In the genomic region with DNA sequence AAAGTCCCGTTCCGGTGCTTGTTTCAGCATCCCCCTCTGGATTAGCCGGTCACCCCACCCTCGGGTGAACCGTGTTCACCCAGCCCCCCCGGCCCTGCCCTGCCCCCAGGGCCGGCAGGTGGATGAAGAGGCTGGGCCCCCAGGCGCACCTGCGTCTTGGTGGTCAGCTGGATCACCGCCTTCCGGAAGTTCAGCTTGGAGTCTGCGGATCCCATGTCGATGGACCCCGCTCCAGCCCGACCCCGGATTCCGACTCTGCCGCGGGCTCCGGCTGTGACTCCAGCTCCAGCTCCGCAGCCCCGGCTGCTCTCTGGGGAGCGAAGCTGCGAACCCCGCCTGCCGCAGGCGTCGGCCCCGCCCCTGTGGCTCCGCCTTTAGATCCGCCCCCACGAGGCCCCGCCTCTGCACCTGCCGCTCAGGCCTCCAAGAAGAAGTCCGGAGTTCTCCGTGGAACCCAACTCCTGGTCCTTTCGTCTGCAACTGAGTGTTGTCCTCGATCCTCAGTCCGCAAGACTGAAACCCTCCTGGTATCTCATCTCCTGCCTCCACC, we compare ENCODE assay signal across 8 mouse cellular contexts. TPM values are rescaled to one million over a fixed set of nuclear protein-coding genes. Genes with fewer than 3 reads are reported as not detected.
DNase-seq lines count a peak whose midpoint lies in the region; ATAC-seq and TF ChIP-seq lines count a peak whose summit lies in the region.

TSS of gene Hid1 (minus strand) at position 362 of the 550 bp plus-strand sequence.

- H3K9me3 ChIP-seq in ES-Bruce4 (replicated peaks; ENCODE audit: control insufficient read depth, insufficient read depth, low read length, poor library complexity, severe bottlenecking), result no peaks in the 10 kb centered on the region
- no peaks in the 10 kb centered on the region for H3K9me3 ChIP-seq in forebrain, embryonic 11.5 days (ENCODE audit: control insufficient read depth, low read length)
- no peaks in the 10 kb centered on the region for H3K9me3 ChIP-seq in heart, postnatal 0 days (replicated peaks; ENCODE audit: control insufficient read depth, low read length)
- no peaks in the 10 kb centered on the region for H3K9me3 ChIP-seq in liver, embryonic 15.5 days (replicated peaks)
- no peaks in the 10 kb centered on the region for H3K9me3 ChIP-seq in neural tube, embryonic 12.5 days

- H3K4me1 ChIP-seq in ES-Bruce4 (ENCODE audit: control insufficient read depth, insufficient read depth, low read length), result no peaks in the 10 kb centered on the region
- peaks cover 3% of the 10 kb centered on the region; the same call in 1 of the 2 replicates for H3K4me1 ChIP-seq in forebrain, embryonic 11.5 days (replicated peaks; ENCODE audit: control insufficient read depth, insufficient read depth, low read length)
- H3K4me1 ChIP-seq in heart, postnatal 0 days (ENCODE audit: control insufficient read depth, insufficient read depth), result peaks cover 18% of the 10 kb centered on the region
- peaks cover 12% of the 10 kb centered on the region for H3K4me1 ChIP-seq in liver, embryonic 15.5 days (replicated peaks)
- H3K4me1 ChIP-seq in neural tube, embryonic 12.5 days, result peaks cover 20% of the 10 kb centered on the region
- H3K4me1 ChIP-seq in testis, adult 2 months (ENCODE audit: control insufficient read depth, insufficient read depth, low read length), result peaks cover 12% of the 10 kb centered on the region

- TF ChIP-seq POLR2A in ES-Bruce4 (IDR thresholded peaks at IDR 0.05; ENCODE audit: insufficient read depth, low read length), result peak; percentile 20
- no peak for TF ChIP-seq POLR2A in testis, adult 2 months (IDR thresholded peaks at IDR 0.05; ENCODE audit: control insufficient read depth, low read depth, low read length)

- peak within 1 kb of the TSS; percentile 91 for H3K4me3 ChIP-seq in ES-Bruce4 (ENCODE audit: low read depth, low read length)
- peak within 1 kb of the TSS; percentile 66 for H3K4me3 ChIP-seq in forebrain, embryonic 11.5 days (ENCODE audit: low read depth, low read length)
- peak within 1 kb of the TSS; percentile 68 for H3K4me3 ChIP-seq in heart, postnatal 0 days (ENCODE audit: low read depth, low read length)
- H3K4me3 ChIP-seq in liver, embryonic 15.5 days (replicated peaks), result peak within 1 kb of the TSS; percentile 48
- H3K4me3 ChIP-seq in neural tube, embryonic 12.5 days, result peak within 1 kb of the TSS; percentile 62
- H3K4me3 ChIP-seq in testis, adult 2 months (ENCODE audit: control insufficient read depth, low read depth, low read length), result peak within 1 kb of the TSS; percentile 79

- H3K4me2 ChIP-seq in forebrain, embryonic 11.5 days (ENCODE audit: low read depth, low read length, severe bottlenecking), result peak within 1 kb of the TSS; percentile 98
- peak within 1 kb of the TSS; percentile 96 for H3K4me2 ChIP-seq in heart, postnatal 0 days (ENCODE audit: low read depth, low read length)
- H3K4me2 ChIP-seq in liver, embryonic 15.5 days, result peak within 1 kb of the TSS; percentile 69
- peak within 1 kb of the TSS; percentile 93 for H3K4me2 ChIP-seq in neural tube, embryonic 12.5 days (replicated peaks)

- no peak within 1 kb of the TSS for H3K27ac ChIP-seq in ES-Bruce4 (ENCODE audit: insufficient read depth, low read length)
- peak within 1 kb of the TSS; percentile 4; the same call in 1 of the 2 replicates for H3K27ac ChIP-seq in forebrain, embryonic 11.5 days (ENCODE audit: low read depth, low read length)
- no peak within 1 kb of the TSS for H3K27ac ChIP-seq in heart, postnatal 0 days (ENCODE audit: low read depth)
- H3K27ac ChIP-seq in liver, embryonic 15.5 days (replicated peaks), result no peak within 1 kb of the TSS
- H3K27ac ChIP-seq in neural tube, embryonic 12.5 days, result peak within 1 kb of the TSS; percentile 68; the same call in 1 of the 2 replicates
- no peak within 1 kb of the TSS for H3K27ac ChIP-seq in testis, adult 2 months (ENCODE audit: control insufficient read depth, insufficient read depth, low read depth, low read length)

- TF ChIP-seq EP300 in ES-Bruce4 (IDR thresholded peaks at IDR 0.05; ENCODE audit: insufficient read depth, low read depth, low read length), result no peak
- TF ChIP-seq EP300 in heart, postnatal 0 days (IDR thresholded peaks at IDR 0.05; ENCODE audit: low read depth), result no peak

- under 1% methylated on average over 38 of the region's 39 CpGs for whole genome bisulfite sequencing in forebrain, embryonic 11.5 days
- WGBS in heart, postnatal 0 days, result under 1% methylated on average over 37 of the region's 39 CpGs
- under 1% methylated on average over 39 of the region's 39 CpGs for WGBS in liver, embryonic 15.5 days (ENCODE audit: insufficient replicate concordance)
- under 1% methylated on average over 39 of the region's 39 CpGs for WGBS in neural tube, embryonic 12.5 days

- peak; percentile 80 for ATAC-seq in forebrain, embryonic 11.5 days (replicated peaks; ENCODE audit: low FRiP score)
- ATAC-seq in heart, postnatal 0 days (ENCODE audit: insufficient read depth, low read depth), result peak; percentile 61
- ATAC-seq in liver, embryonic 15.5 days (ENCODE audit: insufficient read depth), result 0 out of 2 replicates have a peak, but pooled peaks have one; percentile 37
- peak; percentile 75 for ATAC-seq in neural tube, embryonic 12.5 days (ENCODE audit: low FRiP score, low read depth)

- H3K36me3 ChIP-seq in ES-Bruce4 (ENCODE audit: control insufficient read depth, insufficient read depth, low read length, poor library complexity, severe bottlenecking), result no peaks in the 10 kb centered on the region
- no peaks in the 10 kb centered on the region for H3K36me3 ChIP-seq in forebrain, embryonic 11.5 days (ENCODE audit: control insufficient read depth, insufficient read depth, low read length)
- H3K36me3 ChIP-seq in heart, postnatal 0 days (replicated peaks; ENCODE audit: control insufficient read depth, insufficient read depth, low read length), result no peaks in the 10 kb centered on the region
- H3K36me3 ChIP-seq in liver, embryonic 15.5 days (replicated peaks), result no peaks in the 10 kb centered on the region
- H3K36me3 ChIP-seq in neural tube, embryonic 12.5 days, result no peaks in the 10 kb centered on the region
- no peaks in the 10 kb centered on the region for H3K36me3 ChIP-seq in testis, adult 2 months (ENCODE audit: control insufficient read depth, insufficient read depth, low read length)

- no peak for TF ChIP-seq CTCF in ES-Bruce4 (IDR thresholded peaks at IDR 0.05; ENCODE audit: low read depth, low read length)
- TF ChIP-seq CTCF in heart, postnatal 0 days (IDR thresholded peaks at IDR 0.05; ENCODE audit: low read depth), result no peak
- no peak for TF ChIP-seq CTCF in testis, adult 2 months (IDR thresholded peaks at IDR 0.05; ENCODE audit: control insufficient read depth, insufficient read depth, insufficient replicate concordance, low read depth, low read length)

- DNase-seq in c-Kit-positive CD71-positive TER-119-negative erythroid progenitor cells, embryonic 14.5 days (ENCODE audit: low read depth), result peak; percentile 53
- DNase-seq in forebrain, embryonic 11.5 days (ENCODE audit: low spot score), result peak; percentile 92
- no peak for DNase-seq in heart, postnatal 0 days (ENCODE audit: low spot score)
- DNase-seq in kidney, postnatal 36 days, result peak; percentile 86 to 93

- H3K27me3 ChIP-seq in ES-Bruce4 (ENCODE audit: control insufficient read depth, insufficient read depth, low read length, poor library complexity, severe bottlenecking), result peaks cover 6% of the 10 kb centered on the region; the same call in 1 of the 2 replicates
- peaks cover 7% of the 10 kb centered on the region; the same call in 1 of the 2 replicates for H3K27me3 ChIP-seq in forebrain, embryonic 11.5 days (ENCODE audit: control insufficient read depth, insufficient read depth, low read length)
- H3K27me3 ChIP-seq in heart, postnatal 0 days (ENCODE audit: control insufficient read depth, insufficient read depth, low read length), result peaks cover 17% of the 10 kb centered on the region; the same call in 1 of the 2 replicates
- peaks cover 88% of the 10 kb centered on the region for H3K27me3 ChIP-seq in liver, embryonic 15.5 days
- peaks cover 22% of the 10 kb centered on the region; the same call in 1 of the 2 replicates for H3K27me3 ChIP-seq in neural tube, embryonic 12.5 days (replicated peaks)
- H3K27me3 ChIP-seq in testis, adult 2 months (ENCODE audit: control insufficient read depth, insufficient read depth, low read length), result peaks cover 2% of the 10 kb centered on the region; the same call in 1 of the 2 replicates

- peak within 1 kb of the TSS; percentile 81 for H3K9ac ChIP-seq in ES-Bruce4 (ENCODE audit: low read depth, poor library complexity, severe bottlenecking)
- H3K9ac ChIP-seq in forebrain, embryonic 11.5 days (ENCODE audit: low read length), result peak within 1 kb of the TSS; percentile 73
- H3K9ac ChIP-seq in heart, postnatal 0 days (replicated peaks; ENCODE audit: low read depth, low read length), result peak within 1 kb of the TSS; percentile 61
- H3K9ac ChIP-seq in liver, embryonic 15.5 days, result no peak within 1 kb of the TSS
- H3K9ac ChIP-seq in neural tube, embryonic 12.5 days, result peak within 1 kb of the TSS; percentile 77

RNA-seq across cellular contexts. Expression of gene Hid1, which starts in this region (rescaled TPM):
- 2.5 and 3.2 TPM in 2 replicates for polyA plus RNA-seq in ES-Bruce4 (2011; ENCODE audit: insufficient read depth, insufficient read length, low read depth, missing spikeins)
- polyA plus RNA-seq in forebrain, embryonic 11.5 days (2014; fragmentation: Nextera tagmentation; extraction: Ambion mirVana), result 22.3 and 26.0 TPM in 2 replicates
- total RNA-seq in heart, postnatal 0 days (2014; rRNA removed; ENCODE audit: low replicate concordance), result 8.3 and 11.9 TPM in 2 replicates
- 5.3 and 5.4 TPM in 2 replicates for polyA plus RNA-seq in heart, postnatal 0 days (2015; fragmentation: Nextera tagmentation; extraction: Ambion mirVana)
- 1.1 and 1.5 TPM in 2 replicates for polyA plus RNA-seq in liver, embryonic 15.5 days (2015; fragmentation: Nextera tagmentation; extraction: Ambion mirVana)
- 28.9 and 30.3 TPM in 2 replicates for polyA plus RNA-seq in neural tube, embryonic 12.5 days (2016; fragmentation: Nextera tagmentation; extraction: Ambion mirVana)
- 1.2 and 1.7 TPM in 2 replicates for polyA plus RNA-seq in testis, adult 2 months (2012; rRNA removed)

Comparison
In these comparisons a context has a peak if more than half of its experiments do, and no peak if none do; other contexts are left out.
1. H3K27ac ChIP-seq: peak in forebrain, embryonic 11.5 days (single experiment) and neural tube, embryonic 12.5 days (single experiment); none in ES-Bruce4 (single experiment), heart, postnatal 0 days (single experiment), liver, embryonic 15.5 days (single experiment) and testis, adult 2 months (single experiment).
2. Peak in every context shown above with its lines, with median percentiles within 50 percentile points of each other: H3K4me3 ChIP-seq, ATAC-seq and H3K4me2 ChIP-seq.